Mouse (Mus musculus): ENCODE measurements around the gene Plgrkt. TPM values are rescaled to one million over a fixed set of nuclear protein-coding genes. Genes with fewer than 3 reads are reported as not detected.

The Plgrkt gene
- total and polyA plus RNA-seq, 3 experiments, result 117 to 145 TPM; not detected in 1

GRCm38 (mm10) chr19:29325053-29325851 is 41.9 kb downstream of the Plgrkt start, which contains the start of gene Insl6 (continued):
- TF ChIP-seq E2F4 (IDR thresholded peaks at IDR 0.05; ENCODE audit: borderline replicate concordance, low read depth, low read length) (peak; percentile 75; the same call in 1 of the 2 replicates), UBTF (IDR thresholded peaks at IDR 0.05; ENCODE audit: borderline replicate concordance, insufficient read depth, low read depth, low read length) (no peak), SMC3 (IDR thresholded peaks at IDR 0.05; ENCODE audit: low read depth, low read length) (no peak), ELF1 (IDR thresholded peaks at IDR 0.05; ENCODE audit: low read depth, low read length) (peak; percentile 90), TBP (IDR thresholded peaks at IDR 0.05; ENCODE audit: low read depth, low read length) (peak; percentile 92), EP300 (IDR thresholded peaks at IDR 0.05; ENCODE audit: low read depth in 1 of 2, low read length in 2 of 2) (peak; percentile 31 to 37; a peak in 1 of 4 replicates), MEF2A (IDR thresholded peaks at IDR 0.05; ENCODE audit: extremely low read depth, insufficient replicate concordance, low read depth, low read length, poor library complexity, severe bottlenecking) (no peak), GABPA (IDR thresholded peaks at IDR 0.05; ENCODE audit: low read depth, low read length) (0 out of 2 replicates have a peak, but pooled peaks have one; percentile 11), MYC (IDR thresholded peaks at IDR 0.05; ENCODE audit: low read depth, low read length) (peak; percentile 29; the same call in 1 of the 2 replicates), MYB (IDR thresholded peaks at IDR 0.05; ENCODE audit: low read depth, low read length) (no peak), CTCF (IDR thresholded peaks at IDR 0.05 in 2 of 3, conservative IDR thresholded peaks at IDR 0.05 in 1 of 3; ENCODE audit: control insufficient read depth in 1 of 3, insufficient read depth in 1 of 3, low read depth in 2 of 3, low read length in 3 of 3, poor library complexity in 1 of 3, severe bottlenecking in 1 of 3) (no peak), POLR2AphosphoS2 (IDR thresholded peaks at IDR 0.05; ENCODE audit: low read length) (peak; percentile 92; the same call in 1 of the 2 replicates), TAL1 (IDR thresholded peaks at IDR 0.05; ENCODE audit: low read length) (no peak)

DNA sequence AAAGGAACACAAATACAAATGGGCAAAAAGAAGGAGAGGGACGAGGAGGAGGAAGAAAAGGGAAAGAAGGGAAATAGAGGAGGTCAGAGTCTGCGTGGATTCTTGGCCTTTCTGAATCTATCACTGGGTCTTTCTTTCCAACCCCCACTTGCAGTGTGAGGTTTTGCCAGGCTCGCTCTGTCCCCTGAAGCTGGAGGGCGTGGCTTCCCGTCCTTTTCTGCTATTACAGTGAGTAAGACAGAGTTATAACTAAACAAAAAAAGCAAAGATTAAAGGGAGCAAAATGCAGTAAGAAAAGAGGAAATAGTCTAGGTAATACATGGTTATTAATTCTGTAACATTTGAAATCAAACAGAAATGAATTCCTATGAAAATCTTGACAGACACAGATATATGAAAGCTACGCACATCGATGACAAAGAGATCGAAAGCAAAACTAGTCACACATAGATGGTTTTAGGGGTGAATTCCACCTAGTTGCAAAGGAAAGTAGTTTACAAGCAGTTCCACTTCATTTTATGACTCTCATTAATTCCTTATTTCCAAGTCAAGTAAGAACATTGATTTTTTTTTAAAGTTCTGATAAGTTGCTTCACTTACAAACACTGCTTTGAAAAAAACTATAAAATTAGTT is 43.7 kb downstream of the Plgrkt start:
- Histone ChIP-seq H3K9me3 (replicated peaks; ENCODE audit: insufficient read depth, low read length) (no peaks in the 10 kb centered on the region), H3K9ac (ENCODE audit: control insufficient read depth, low read depth, low read length, poor library complexity, severe bottlenecking) (peak overlapping the region; percentile 28), H3K27ac (ENCODE audit: control insufficient read depth, low read depth, low read length) (no peak overlapping the region), H3K36me3 (ENCODE audit: control insufficient read depth in 1 of 2, insufficient read depth in 2 of 2, low read length in 2 of 2) (peaks cover 0 to 5% of the 10 kb centered on the region in 2 experiments; a peak in 1 of 4 replicates), H3K27me3 (ENCODE audit: control insufficient read depth in 1 of 2, insufficient read depth in 2 of 2, low read length in 2 of 2) (no peaks in the 10 kb centered on the region), H3K79me2 (ENCODE audit: control insufficient read depth, insufficient read depth, low read length, poor library complexity) (no peaks in the 10 kb centered on the region), H3K4me1 (ENCODE audit: control insufficient read depth in 1 of 2, insufficient read depth in 2 of 2, low read length in 2 of 2) (peaks cover 6 to 12% of the 10 kb centered on the region in 2 experiments), H3K4me3 (ENCODE audit: control insufficient read depth in 1 of 2, insufficient read depth in 1 of 2, low read depth in 2 of 2, low read length in 2 of 2) (peak overlapping the region; percentile 64 to 71)
- DNase-seq (ENCODE audit: low read depth, low spot score), result peak; percentile 89
- TF ChIP-seq TBP (IDR thresholded peaks at IDR 0.05; ENCODE audit: low read depth, low read length), result no peak
- TF ChIP-seq POLR2A (IDR thresholded peaks at IDR 0.05; ENCODE audit: control insufficient read depth in 1 of 2, insufficient read depth in 1 of 2, low read depth in 1 of 2, low read length in 2 of 2, poor library complexity in 1 of 2), result no peak
- TF ChIP-seq USF1 (IDR thresholded peaks at IDR 0.05; ENCODE audit: low read depth, low read length), result no peak
- TF ChIP-seq HCFC1 (IDR thresholded peaks at IDR 0.05; ENCODE audit: low read depth, low read length), result peak; percentile 8
- peak; percentile 8; the same call in 1 of the 2 replicates for TF ChIP-seq RAD21 (IDR thresholded peaks at IDR 0.05; ENCODE audit: low read depth, low read length)
- no peak for TF ChIP-seq ETS1 (IDR thresholded peaks at IDR 0.05; ENCODE audit: low read depth, low read length)
- no peak for TF ChIP-seq ELF1 (IDR thresholded peaks at IDR 0.05; ENCODE audit: low read depth, low read length)
- TF ChIP-seq EP300 (IDR thresholded peaks at IDR 0.05; ENCODE audit: low read depth in 1 of 2, low read length in 2 of 2), result peak in 1 of 2 experiments; percentile 23; a peak in 2 of 4 replicates
- TF ChIP-seq SMC3 (IDR thresholded peaks at IDR 0.05; ENCODE audit: low read depth, low read length), result peak; percentile 28
- TF ChIP-seq POLR2AphosphoS5 (IDR thresholded peaks at IDR 0.05; ENCODE audit: borderline replicate concordance, low read depth, low read length), result no peak
- no peak for TF ChIP-seq GABPA (IDR thresholded peaks at IDR 0.05; ENCODE audit: low read depth, low read length)
- TF ChIP-seq MYC (IDR thresholded peaks at IDR 0.05; ENCODE audit: low read depth, low read length), result 0 out of 2 replicates have a peak, but pooled peaks have one; percentile 66
- TF ChIP-seq MAZ (IDR thresholded peaks at IDR 0.05; ENCODE audit: low read depth, low read length), result peak; percentile 73; the same call in 1 of the 2 replicates
- TF ChIP-seq CHD1 (IDR thresholded peaks at IDR 0.05; ENCODE audit: low read depth, low read length), result no peak
- TF ChIP-seq MXI1 (IDR thresholded peaks at IDR 0.05; ENCODE audit: low read depth, low read length), result peak; percentile 46
- no peak for TF ChIP-seq JUND (IDR thresholded peaks at IDR 0.05; ENCODE audit: low read depth, low read length)
- no peak for TF ChIP-seq MAX (IDR thresholded peaks at IDR 0.05; ENCODE audit: low read length)
- TF ChIP-seq MAFK (IDR thresholded peaks at IDR 0.05; ENCODE audit: borderline replicate concordance, low read depth, low read length), result no peak
- peak; percentile 68 for TF ChIP-seq SIN3A (IDR thresholded peaks at IDR 0.05; ENCODE audit: low read length)
